In the genomic region with DNA sequence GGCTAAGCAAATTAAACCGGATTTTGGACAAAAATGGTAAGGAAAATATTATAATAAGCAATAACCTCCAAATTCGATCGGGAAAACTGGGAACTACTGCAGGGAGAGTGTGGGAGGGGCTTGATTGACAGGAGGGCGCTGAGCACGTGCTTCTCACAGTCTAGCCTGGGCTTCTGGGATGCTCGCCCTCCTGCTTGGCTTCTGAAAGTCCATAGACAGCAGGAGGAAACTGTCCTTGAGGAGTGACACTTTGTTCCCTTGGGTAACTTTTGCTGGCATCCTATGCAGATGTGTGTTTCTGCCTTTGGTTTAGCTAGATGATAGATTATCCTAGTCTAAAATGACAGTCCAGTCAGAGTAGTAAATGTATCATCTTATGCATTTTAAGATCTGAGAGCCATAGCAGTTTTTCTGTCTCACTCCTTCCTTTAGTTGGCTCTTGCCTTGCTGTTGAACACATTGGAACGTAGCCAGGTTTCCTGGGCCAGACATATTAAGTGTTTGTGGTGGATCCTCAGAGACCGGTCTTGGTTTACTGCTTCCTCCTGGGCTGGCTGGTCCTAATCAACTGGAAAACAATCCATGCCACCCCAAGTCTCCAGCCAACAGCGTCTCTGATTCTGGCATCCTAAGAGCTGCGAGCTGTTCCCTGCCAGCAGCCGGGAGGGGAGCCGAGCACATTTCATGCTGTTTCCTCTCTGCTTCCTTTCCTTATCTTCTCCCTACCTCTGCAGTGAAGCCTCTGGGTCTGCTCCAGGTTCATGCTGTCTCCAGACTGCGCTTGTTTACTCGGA, we compare ENCODE assay signal across 10 mouse cellular contexts. TPM values are rescaled to one million over a fixed set of nuclear protein-coding genes. Genes with fewer than 3 reads are reported as not detected.
DNase-seq lines count a peak whose midpoint lies in the region; ATAC-seq and TF ChIP-seq lines count a peak whose summit lies in the region.
"Had no signal": no experiment of that assay in that cellular context is flagged by ENCODE, and none has a peak within 500 bp of the region (broad histone marks: within the 10 kb centered on the region; RNA-seq: fewer than 3 reads in every experiment).

No protein-coding gene starts in this region.

- no peak for ATAC-seq in kidney, postnatal 0 days (replicated peaks; ENCODE audit: low FRiP score, low read depth)
- ATAC-seq in hindbrain, embryonic 16.5 days: peak; percentile 70
- ATAC-seq in megakaryocyte, adult 5-6 weeks (ENCODE audit: poor library complexity, severe bottlenecking): no peak
- no peak for ATAC-seq in intestine, embryonic 15.5 days

- TF ChIP-seq POLR2A in brain, embryonic 14.5 days (IDR thresholded peaks at IDR 0.05; ENCODE audit: borderline replicate concordance, extremely low read depth, insufficient read depth, insufficient read length, poor library complexity, severe bottlenecking): no peak

- no peaks in the 10 kb centered on the region for H3K4me1 ChIP-seq in kidney, postnatal 0 days (replicated peaks; ENCODE audit: insufficient read depth, low read length)
- H3K4me1 ChIP-seq in hindbrain, embryonic 16.5 days (ENCODE audit: control insufficient read depth, insufficient read depth, low read depth, low read length): no peaks in the 10 kb centered on the region
- no peaks in the 10 kb centered on the region for H3K4me1 ChIP-seq in intestine, embryonic 15.5 days (replicated peaks)
- H3K4me1 ChIP-seq: neural tube, embryonic 12.5 days had no signal

- H3K27me3 ChIP-seq in kidney, postnatal 0 days (ENCODE audit: insufficient read depth, low read length): no peaks in the 10 kb centered on the region
- no peaks in the 10 kb centered on the region for H3K27me3 ChIP-seq in hindbrain, embryonic 16.5 days (replicated peaks; ENCODE audit: control insufficient read depth, insufficient read depth, low read length)
- no peaks in the 10 kb centered on the region for H3K27me3 ChIP-seq in intestine, embryonic 15.5 days (replicated peaks)
- H3K27me3 ChIP-seq: neural tube, embryonic 12.5 days had no signal

- H3K36me3 ChIP-seq in kidney, postnatal 0 days (ENCODE audit: insufficient read depth, low read length): no peaks in the 10 kb centered on the region
- no peaks in the 10 kb centered on the region for H3K36me3 ChIP-seq in hindbrain, embryonic 16.5 days (ENCODE audit: control insufficient read depth, insufficient read depth, low read length)
- H3K36me3 ChIP-seq in intestine, embryonic 15.5 days: no peaks in the 10 kb centered on the region
- H3K36me3 ChIP-seq: neural tube, embryonic 12.5 days had no signal

- peak; percentile 10 for DNase-seq in adrenal gland, postnatal 10 days
- no peak for DNase-seq in adrenal gland, adult 8-10 months
- DNase-seq in kidney, postnatal 0 days (ENCODE audit: low spot score): peak; percentile 12
- no peak for DNase-seq in kidney, adult 9 months
- DNase-seq in brain, embryonic 14.5 days (ENCODE audit: low read depth): peak; percentile 68

- no peak overlapping the region for H3K27ac ChIP-seq in kidney, postnatal 0 days
- no peak overlapping the region for H3K27ac ChIP-seq in hindbrain, embryonic 16.5 days (ENCODE audit: low read depth, low read length)
- H3K27ac ChIP-seq in intestine, embryonic 15.5 days: no peak overlapping the region
- H3K27ac ChIP-seq: neural tube, embryonic 12.5 days had no signal

- TF ChIP-seq CTCF in kidney, postnatal 0 days (IDR thresholded peaks at IDR 0.05; ENCODE audit: low read depth): no peak
- no peak for TF ChIP-seq CTCF in brain, embryonic 14.5 days (IDR thresholded peaks at IDR 0.05; ENCODE audit: borderline replicate concordance, extremely low read depth, insufficient read depth, insufficient read length)

- H3K4me2 ChIP-seq in kidney, postnatal 0 days (ENCODE audit: low read length): no peak overlapping the region
- no peak overlapping the region for H3K4me2 ChIP-seq in hindbrain, embryonic 16.5 days (ENCODE audit: low read length)
- no peak overlapping the region for H3K4me2 ChIP-seq in intestine, embryonic 15.5 days (replicated peaks)
- H3K4me2 ChIP-seq: neural tube, embryonic 12.5 days had no signal

- no peak overlapping the region for H3K9ac ChIP-seq in kidney, postnatal 0 days (ENCODE audit: low read depth, low read length)
- no peak overlapping the region for H3K9ac ChIP-seq in hindbrain, embryonic 16.5 days (ENCODE audit: low read depth, low read length)
- no peak overlapping the region for H3K9ac ChIP-seq in intestine, embryonic 15.5 days
- H3K9ac ChIP-seq: neural tube, embryonic 12.5 days had no signal

- H3K9me3 ChIP-seq in kidney, postnatal 0 days (replicated peaks; ENCODE audit: low read length): no peaks in the 10 kb centered on the region
- no peaks in the 10 kb centered on the region for H3K9me3 ChIP-seq in hindbrain, embryonic 16.5 days (ENCODE audit: control insufficient read depth, low read length)
- no peaks in the 10 kb centered on the region for H3K9me3 ChIP-seq in intestine, embryonic 15.5 days
- H3K9me3 ChIP-seq: neural tube, embryonic 12.5 days had no signal

- no peak overlapping the region for H3K4me3 ChIP-seq in kidney, postnatal 0 days (replicated peaks; ENCODE audit: low read depth, low read length)
- H3K4me3 ChIP-seq in hindbrain, embryonic 16.5 days (ENCODE audit: low read length): no peak overlapping the region
- H3K4me3 ChIP-seq in intestine, embryonic 15.5 days (replicated peaks): no peak overlapping the region
- H3K4me3 ChIP-seq: erythroblast, embryonic 14.5 days; neural tube, embryonic 12.5 days had no signal

- WGBS in kidney, postnatal 0 days: 61% methylated on average over 14 of the region's 14 CpGs
- 57% methylated on average over 14 of the region's 14 CpGs for WGBS in hindbrain, embryonic 16.5 days
- WGBS in intestine, embryonic 15.5 days: 61% methylated on average over 14 of the region's 14 CpGs

RNA-seq across cellular contexts. Expression of a gene that starts 8.1 kb away (rescaled TPM):
- total RNA-seq in adrenal gland, postnatal 10 days (2021): 1 to 10 TPM; 2.4 to 2.7 TPM
- total RNA-seq in adrenal gland, adult 8-10 months (2022): 1 to 10 TPM; 2.8 to 6.1 (median 4.1) TPM
- 0.05 and 0.14 TPM in 2 replicates for polyA plus RNA-seq in kidney, postnatal 0 days (2015; fragmentation: Nextera tagmentation; extraction: Ambion mirVana)
- 0.54 and 0.92 TPM in 2 replicates for polyA plus RNA-seq in brain, embryonic 14.5 days (2012; rRNA removed)
- polyA plus RNA-seq in hindbrain, embryonic 16.5 days (2015; fragmentation: Nextera tagmentation; extraction: Ambion mirVana): 5.1 and 6.7 TPM in 2 replicates
- total RNA-seq in megakaryocyte, adult 5-6 weeks (2015): not detected in 2 replicates
- not detected in 2 replicates for total RNA-seq in megakaryocyte, adult 5-6 weeks (2017)
- 0.39 and 0.40 TPM in 2 replicates for polyA plus RNA-seq in intestine, embryonic 15.5 days (2015; fragmentation: Nextera tagmentation; extraction: Ambion mirVana)
- polyA plus RNA-seq: erythroblast, embryonic 14.5 days had no signal

Comparison
In these comparisons a context has a peak if more than half of its experiments do, and no peak if none do; other contexts are left out.
1. DNase-seq: peak in adrenal gland, postnatal 10 days (single experiment), kidney, postnatal 0 days (single experiment) and brain, embryonic 14.5 days (single experiment); none in adrenal gland, adult 8-10 months (single experiment) and kidney, adult 9 months (single experiment).